Mouse (Mus musculus) lung, adult 2 months (tissue): ENCODE results near the gene Ndufs4.

Source experiments
- CTCF ChIP-seq: fragments of 200-500 bp; IDR thresholded peaks from 2 replicates; pipeline ENCODE4 v1.5.1; 2011; ENCODE audit warnings: mild to moderate bottlenecking, low read length, control low read depth; ENCODE audit not compliant: insufficient read depth
- POLR2A ChIP-seq: fragments of 200-500 bp; IDR thresholded peaks from 2 replicates; pipeline ENCODE4 v1.6.1; 2011; ENCODE audit warnings: low read depth, mild to moderate bottlenecking, control low read depth, low read length, borderline replicate concordance; ENCODE audit errors: extremely low read depth

DNA sequence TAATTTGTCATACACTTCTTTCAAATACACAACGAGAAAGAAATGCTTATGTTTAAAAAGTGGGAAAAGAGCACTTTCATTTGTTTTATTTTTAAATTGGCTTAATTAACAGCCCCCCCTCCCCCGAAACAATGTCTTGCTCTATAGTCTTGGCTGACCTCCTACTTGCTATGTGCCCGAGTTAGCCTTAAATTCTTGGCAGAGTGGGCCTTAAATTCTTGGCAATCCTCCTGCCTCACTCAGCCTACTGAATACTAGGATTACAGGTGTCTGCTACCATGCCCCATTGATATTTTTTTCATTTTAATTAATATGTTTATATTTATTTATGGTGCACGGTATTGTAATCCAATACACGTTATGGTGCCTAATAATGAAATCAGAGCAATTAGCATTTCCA, 44.4 kb upstream of the Ndufs4 start:
- TF ChIP-seq CTCF (no peak), POLR2A (no peak)
